Mouse (Mus musculus) liver, embryonic 12.5 days (tissue): Measurements from ENCODE around the gene Aars2. TPM values are rescaled to one million over a fixed set of nuclear protein-coding genes. Genes with fewer than 3 reads are reported as not detected.

Experiments
- ATAC-seq: fragments of 200-750 bp; cut with Nextera tagmentation; 2 replicates; pipeline ENCODE4 v1.8.0; 2017; ENCODE audit warnings: moderate number of reproducible peaks, mild to moderate bottlenecking, moderate library complexity
- H3K27ac ChIP-seq: fragments of 300-500 bp; sonication (generic); 2 replicates; pipeline ENCODE4 v1.5.1; 2016; ENCODE audit warnings: mild to moderate bottlenecking
- H3K27me3 ChIP-seq: fragments of 300-500 bp; sonication (generic); replicated peaks from 2 replicates; pipeline ENCODE4 v1.6.1; 2016; ENCODE audit warnings: mild to moderate bottlenecking, moderate library complexity
- H3K36me3 ChIP-seq: fragments of 300-500 bp; sonication (generic); 2 replicates; pipeline ENCODE4 v1.6.1; 2016; ENCODE audit warnings: mild to moderate bottlenecking, moderate library complexity
- H3K4me1 ChIP-seq: fragments of 300-500 bp; sonication (generic); 2 replicates; pipeline ENCODE4 v1.6.1; 2016
- H3K4me2 ChIP-seq: fragments of 300-500 bp; sonication (generic); 2 replicates; pipeline ENCODE4 v1.6.1; 2016; ENCODE audit warnings: mild to moderate bottlenecking, moderate library complexity
- H3K4me3 ChIP-seq: fragments of 300-500 bp; sonication (generic); 2 replicates; pipeline ENCODE4 v1.5.1; 2016; ENCODE audit warnings: mild to moderate bottlenecking, moderate library complexity
- H3K9ac ChIP-seq: fragments of 300-500 bp; sonication (generic); 2 replicates; pipeline ENCODE4 v1.6.1; 2016; ENCODE audit warnings: mild to moderate bottlenecking, moderate library complexity
- H3K9me3 ChIP-seq: fragments of 300-500 bp; sonication (generic); replicated peaks from 2 replicates; pipeline ENCODE4 v1.6.1; 2016; ENCODE audit warnings: mild to moderate bottlenecking, moderate library complexity
- WGBS: fragments of 180-500 bp; shearing (Covaris S2); methylation state at CpG from one replicate; pipeline ENCODE4 v1.1.7; 2016; ENCODE audit not compliant: insufficient replicate concordance; 5-methylcytosine and 5-hydroxymethylcytosine counted together
- polyA plus RNA-seq: library from polyadenylated mRNA; unstranded; fragments of >200 nt; fragmentation: Nextera tagmentation; extraction: Ambion mirVana; gene quantifications from 2 replicates; pipeline ENCODE4 v1.2.1, GENCODE M21; 2016

Gene Aars2
- polyA plus RNA-seq, 1 experiment from 2014 or later, result 13.6 TPM

- Histone ChIP-seq H3K27ac (peak overlapping the region; percentile 81; the same call in 1 of the 2 replicates), H3K4me1 (peaks cover 64% of the 10 kb centered on the region), H3K4me2 (peak overlapping the region; percentile 97; the same call in 1 of the 2 replicates), H3K9ac (no peak overlapping the region), H3K36me3 (peaks cover 60% of the 10 kb centered on the region), H3K9me3 (no peaks in the 10 kb centered on the region), H3K27me3 (no peaks in the 10 kb centered on the region), H3K4me3 (no peak overlapping the region)
- WGBS, result 44% methylated on average over 1 of the region's 1 CpGs
- no peak for ATAC-seq
Observed at GRCm38 (mm10) chr17:45566031-45566359, 59.4 kb downstream of the Aars2 start.

GRCm38 (mm10) chr17:45566360-45567161 lies 59.9 kb downstream of the Aars2 start:
- Histone ChIP-seq H3K4me3 (no peak overlapping the region), H3K4me1 (peaks cover 70% of the 10 kb centered on the region), H3K27ac (peak overlapping the region; percentile 38; the same call in 1 of the 2 replicates), H3K9me3 (no peaks in the 10 kb centered on the region), H3K9ac (no peak overlapping the region), H3K4me2 (no peak overlapping the region), H3K27me3 (no peaks in the 10 kb centered on the region), H3K36me3 (peaks cover 66% of the 10 kb centered on the region)
- 63% methylated on average over 18 of the region's 18 CpGs for WGBS
- ATAC-seq, result peak; percentile 27

- peak; percentile 29 for ATAC-seq
- Histone ChIP-seq H3K27ac (peak overlapping the region; percentile 8; the same call in 1 of the 2 replicates), H3K9me3 (no peaks in the 10 kb centered on the region), H3K36me3 (peaks cover 72% of the 10 kb centered on the region), H3K9ac (no peak overlapping the region), H3K4me3 (no peak overlapping the region), H3K27me3 (no peaks in the 10 kb centered on the region), H3K4me1 (peaks cover 76% of the 10 kb centered on the region), H3K4me2 (no peak overlapping the region)
- WGBS, result 18% methylated on average over 4 of the region's 4 CpGs
Observed at GRCm38 (mm10) chr17:45567162-45567601, 60.5 kb downstream of the Aars2 start.

- peaks cover 79% of the 10 kb centered on the region for H3K4me1 ChIP-seq
- 83% methylated on average over 12 of the region's 12 CpGs for WGBS
- peaks cover 75% of the 10 kb centered on the region for H3K36me3 ChIP-seq
- ATAC-seq, result no peak
- no peaks in the 10 kb centered on the region for H3K27me3 ChIP-seq
- no peak overlapping the region for H3K4me3 ChIP-seq
- H3K9me3 ChIP-seq, result no peaks in the 10 kb centered on the region
- 0 out of 2 replicates have a peak overlapping the region, but pooled peaks have one; percentile 3 for H3K27ac ChIP-seq
- H3K4me2 ChIP-seq, result no peak overlapping the region
- peak overlapping the region; percentile 18; the same call in 1 of the 2 replicates for H3K9ac ChIP-seq
Observed at GRCm38 (mm10) chr17:45568990-45569389, 62.3 kb downstream of the Aars2 start.

GRCm38 (mm10) chr17:45569999-45570398 lies 63.4 kb downstream of the Aars2 start:
- H3K36me3 ChIP-seq, result peaks cover 75% of the 10 kb centered on the region
- no peak for ATAC-seq

More at GRCm38 (mm10) chr17:45569999-45570398, 63.4 kb downstream of the Aars2 start:
- Histone ChIP-seq H3K4me1 (peaks cover 80% of the 10 kb centered on the region), H3K27me3 (no peaks in the 10 kb centered on the region), H3K9ac (no peak overlapping the region), H3K4me2 (no peak overlapping the region), H3K4me3 (no peak overlapping the region), H3K27ac (no peak overlapping the region), H3K9me3 (no peaks in the 10 kb centered on the region)
- 73% methylated on average over 4 of the region's 4 CpGs for WGBS

Other genes with a start within 250 kb of the Aars2 start
- 39.3 and 40.2 TPM in 2 replicates for gene Cdc5l, start 73.1 kb upstream of the Aars2 start, polyA plus RNA-seq
- 0.24 and 0.26 TPM in 2 replicates for gene Spats1, start 31.4 kb upstream of the Aars2 start, polyA plus RNA-seq
- gene Tcte1, start 16.6 kb downstream of the Aars2 start, polyA plus RNA-seq, result 0.08 and 0.14 TPM in 2 replicates
- 0.30 and 0.31 TPM in 2 replicates for gene Tmem151b, start 42.8 kb downstream of the Aars2 start, polyA plus RNA-seq
- gene Nfkbie, start 48.9 kb downstream of the Aars2 start, polyA plus RNA-seq, result 2.0 TPM in 2 replicates
- 69.1 and 72.5 TPM in 2 replicates for gene Slc35b2, start 57.0 kb downstream of the Aars2 start, polyA plus RNA-seq
- 1,007 and 1,098 TPM in 2 replicates for gene Hsp90ab1, start 66.4 kb downstream of the Aars2 start, polyA plus RNA-seq
- 260 and 267 TPM in 2 replicates for gene Slc29a1, start 92.8 kb downstream of the Aars2 start, polyA plus RNA-seq
- gene Mymx, start 95.3 kb downstream of the Aars2 start, polyA plus RNA-seq, result 0.33 TPM in 1 of 2 replicates, not detected in the other
- gene Capn11, start 152.5 kb downstream of the Aars2 start, polyA plus RNA-seq, result 0.38 and 0.39 TPM in 2 replicates
- gene Mrpl14, start 179.5 kb downstream of the Aars2 start, polyA plus RNA-seq, result 148 and 151 TPM in 2 replicates
- 12.9 and 13.7 TPM in 2 replicates for gene Tmem63b, start 180.1 kb downstream of the Aars2 start, polyA plus RNA-seq
- not detected in 2 replicates for gene 1600014C23Rik, start 227.0 kb downstream of the Aars2 start, polyA plus RNA-seq